Mouse (Mus musculus) thymus, postnatal 10 days (tissue): ENCODE data around the gene Bnip3.

ENCODE experiments used
- DNase-seq, 2 experiments: peaks; one replicate each; pipeline ENCODE4 v3.0.0; 2021; ENCODE audit warnings: low spot score in 2 of 2

Bnip3 gene

GRCm38 (mm10) chr7:138845111-138845510, 64.2 kb downstream of the Bnip3 start:
- DNase-seq, result no peak

DNA sequence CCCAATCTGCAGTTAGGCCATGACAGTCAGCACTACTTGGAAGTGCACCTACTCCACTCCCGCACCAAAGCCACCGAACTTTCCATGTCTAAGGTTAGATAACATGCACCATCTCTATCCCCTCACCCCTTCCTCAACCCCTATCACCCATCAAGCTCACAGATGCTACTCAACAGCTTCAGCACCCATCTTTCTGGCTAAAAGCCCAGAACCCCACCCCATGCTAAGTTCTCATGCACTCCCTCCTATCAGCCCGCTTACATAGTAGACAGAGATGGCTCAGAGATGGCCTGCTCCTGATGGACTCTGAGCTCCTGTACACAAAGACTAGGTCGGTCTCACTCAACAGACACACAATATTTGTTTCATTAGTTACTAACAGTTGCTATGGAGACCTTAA, 65.9 kb downstream of the Bnip3 start:
- no peak for DNase-seq

DNA sequence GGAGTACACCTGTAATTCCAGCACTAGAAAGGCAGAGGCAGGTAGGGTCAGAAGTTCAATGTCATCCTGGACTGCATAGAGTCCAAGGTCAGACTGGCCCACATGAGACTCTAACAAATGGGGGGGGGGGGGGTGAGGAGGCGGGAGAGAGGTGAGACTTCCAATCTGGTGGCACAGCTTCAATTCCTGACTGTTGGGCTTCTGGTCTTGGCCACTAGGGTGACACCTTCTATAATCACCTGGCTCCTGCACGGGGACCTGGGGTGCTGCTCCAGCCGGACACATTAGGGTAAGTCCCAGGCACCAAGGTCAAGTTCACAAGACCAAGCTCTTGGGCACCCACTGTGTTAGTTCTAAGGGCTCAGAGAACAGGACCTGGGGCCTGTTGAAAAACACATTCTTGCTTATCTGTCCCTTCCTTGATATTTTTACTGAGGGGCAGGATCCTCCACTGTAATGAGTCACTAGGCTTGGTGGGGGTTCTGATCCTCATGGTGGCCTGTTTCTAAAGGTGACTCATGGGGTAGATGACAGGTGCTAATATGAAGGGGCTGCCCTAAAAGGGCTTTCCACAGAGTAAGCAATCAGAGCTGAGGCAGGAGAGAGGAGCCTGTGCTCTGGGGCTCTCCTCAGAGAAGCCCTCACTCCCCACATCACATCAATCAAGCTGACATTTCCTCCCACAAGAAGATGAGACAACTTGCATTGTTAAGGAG, 67.7 kb downstream of the Bnip3 start:
- DNase-seq, result no peak
